Mouse (Mus musculus) midbrain, embryonic 14.5 days (tissue): ENCODE measurements at regions not wholly inside any gene's neighbourhood (a gene's known extent, or its start where the extent isn't known, plus 50 kb on each side); places are given as distances from the start of the nearest gene placed in this dataset.

ENCODE experiments used
- ATAC-seq: fragments of 200-750 bp; cut with Nextera tagmentation; 2 replicates; pipeline ENCODE4 v1.8.0; 2017; ENCODE audit warnings: moderate number of reproducible peaks, moderate library complexity; ENCODE audit not compliant: low FRiP score, low TSS enrichment
- DNase-seq: peaks from one replicate; pipeline ENCODE4 v3.0.0-alpha.2; 2015
- H3K27ac ChIP-seq: fragments of 300-500 bp; sonication (generic); replicated peaks from 2 replicates; pipeline ENCODE4 v1.5.1; 2014; ENCODE audit warnings: mild to moderate bottlenecking, low read depth, low read length, moderate library complexity
- H3K27me3 ChIP-seq: fragments of 300-500 bp; sonication (generic); 2 replicates; pipeline ENCODE4 v1.6.1; 2014; ENCODE audit warnings: low read length, control low read depth, mixed read lengths; ENCODE audit not compliant: control insufficient read depth, insufficient read depth
- H3K36me3 ChIP-seq: fragments of 300-500 bp; sonication (generic); 2 replicates; pipeline ENCODE4 v1.6.1; 2014; ENCODE audit warnings: low read length, control low read depth; ENCODE audit not compliant: control insufficient read depth, insufficient read depth
- H3K4me1 ChIP-seq: fragments of 300-500 bp; sonication (generic); 2 replicates; pipeline ENCODE4 v1.6.1; 2014; ENCODE audit warnings: mild to moderate bottlenecking, antibody characterized with exemption, low read length, control low read depth; ENCODE audit not compliant: control insufficient read depth, insufficient read depth
- H3K4me2 ChIP-seq: fragments of 300-500 bp; sonication (generic); 2 replicates; pipeline ENCODE4 v1.6.1; 2014; ENCODE audit warnings: mild to moderate bottlenecking, low read length, moderate library complexity
- H3K4me3 ChIP-seq: fragments of 300-500 bp; sonication (generic); replicated peaks from 2 replicates; pipeline ENCODE4 v1.5.1; 2014; ENCODE audit warnings: low read depth, low read length
- H3K9ac ChIP-seq: fragments of 300-500 bp; sonication (generic); replicated peaks from 2 replicates; pipeline ENCODE4 v1.6.1; 2014; ENCODE audit warnings: mild to moderate bottlenecking, low read length, moderate library complexity
- H3K9me3 ChIP-seq: fragments of 300-500 bp; sonication (generic); 2 replicates; pipeline ENCODE4 v1.6.1; 2016; ENCODE audit warnings: low read length, control low read depth, mixed read lengths; ENCODE audit not compliant: control insufficient read depth
- WGBS: fragments of 180-500 bp; shearing (Covaris S2); extraction: QIAGEN DNeasy Blood & Tissue Kit; methylation state at CpG from one replicate; pipeline ENCODE4 v1.1.7; 2014; 5-methylcytosine and 5-hydroxymethylcytosine counted together

- Histone ChIP-seq H3K4me1 (peaks cover 8% of the 10 kb centered on the region), H3K27ac (no peak overlapping the region), H3K9me3 (no peaks in the 10 kb centered on the region), H3K36me3 (no peaks in the 10 kb centered on the region), H3K27me3 (no peaks in the 10 kb centered on the region), H3K4me3 (no peak overlapping the region), H3K4me2 (no peak overlapping the region), H3K9ac (no peak overlapping the region)
- 18% methylated on average over 9 of the region's 9 CpGs for WGBS
- ATAC-seq (no peak), DNase-seq (peak; percentile 54)
Measured at GRCm38 (mm10) chr12:109910966-109911495, 310.9 kb upstream of the Rtl1 start.

GRCm38 (mm10) chr12:109911506-109911905 lies 311.4 kb upstream of the Rtl1 start:
- DNase-seq = no peak
- Histone ChIP-seq H3K27me3 (no peaks in the 10 kb centered on the region), H3K4me3 (no peak overlapping the region), H3K27ac (no peak overlapping the region), H3K4me2 (no peak overlapping the region), H3K9me3 (no peaks in the 10 kb centered on the region), H3K36me3 (no peaks in the 10 kb centered on the region), H3K9ac (no peak overlapping the region), H3K4me1 (peaks cover 8% of the 10 kb centered on the region)
- WGBS = 56% methylated on average over 9 of the region's 9 CpGs
- no peak for ATAC-seq

GRCm38 (mm10) chr12:109917761-109918160 lies 317.6 kb upstream of the Rtl1 start:
- DNase-seq = no peak

GRCm38 (mm10) chr12:109918901-109919300 lies 318.8 kb upstream of the Rtl1 start:
- Histone ChIP-seq H3K9ac (no peak overlapping the region), H3K4me3 (no peak overlapping the region), H3K9me3 (no peaks in the 10 kb centered on the region), H3K27ac (no peak overlapping the region), H3K4me1 (no peaks in the 10 kb centered on the region), H3K4me2 (no peak overlapping the region), H3K36me3 (no peaks in the 10 kb centered on the region), H3K27me3 (no peaks in the 10 kb centered on the region)
- DNase-seq (no peak), ATAC-seq (no peak)
- WGBS = 74% methylated on average over 8 of the region's 8 CpGs

More at GRCm38 (mm10) chr12:109917761-109918160, 317.6 kb upstream of the Rtl1 start:
- H3K27ac ChIP-seq = no peak overlapping the region
- H3K4me2 ChIP-seq = no peak overlapping the region
- no peak for ATAC-seq
- H3K9ac ChIP-seq = no peak overlapping the region
- no peaks in the 10 kb centered on the region for H3K27me3 ChIP-seq
- WGBS = 77% methylated on average over 6 of the region's 6 CpGs
- H3K36me3 ChIP-seq = no peaks in the 10 kb centered on the region
- no peaks in the 10 kb centered on the region for H3K9me3 ChIP-seq
- no peak overlapping the region for H3K4me3 ChIP-seq
- no peaks in the 10 kb centered on the region for H3K4me1 ChIP-seq

GRCm38 (mm10) chr12:109922111-109922510 lies 322.0 kb upstream of the Rtl1 start:
- Histone ChIP-seq H3K27ac (no peak overlapping the region), H3K9me3 (no peaks in the 10 kb centered on the region), H3K9ac (no peak overlapping the region), H3K4me3 (no peak overlapping the region), H3K27me3 (no peaks in the 10 kb centered on the region), H3K4me2 (no peak overlapping the region), H3K4me1 (no peaks in the 10 kb centered on the region), H3K36me3 (no peaks in the 10 kb centered on the region)
- WGBS = 85% methylated on average over 10 of the region's 10 CpGs
- ATAC-seq (no peak), DNase-seq (no peak)

GRCm38 (mm10) chr12:109925866-109926265 lies 325.7 kb upstream of the Rtl1 start:
- H3K36me3 ChIP-seq = no peaks in the 10 kb centered on the region
- H3K4me3 ChIP-seq = no peak overlapping the region
- H3K9ac ChIP-seq = no peak overlapping the region
- DNase-seq (no peak), ATAC-seq (no peak)
- no peaks in the 10 kb centered on the region for H3K4me1 ChIP-seq
- 92% methylated on average over 6 of the region's 6 CpGs for WGBS
- no peaks in the 10 kb centered on the region for H3K9me3 ChIP-seq
- no peaks in the 10 kb centered on the region for H3K27me3 ChIP-seq
- no peak overlapping the region for H3K27ac ChIP-seq
- H3K4me2 ChIP-seq = no peak overlapping the region

GRCm38 (mm10) chr12:109926643-109927042 lies 326.5 kb upstream of the Rtl1 start:
- 57% methylated on average over 12 of the region's 12 CpGs for WGBS
- Histone ChIP-seq H3K4me3 (no peak overlapping the region), H3K27ac (no peak overlapping the region), H3K4me2 (no peak overlapping the region), H3K4me1 (no peaks in the 10 kb centered on the region), H3K27me3 (no peaks in the 10 kb centered on the region), H3K9ac (no peak overlapping the region), H3K9me3 (no peaks in the 10 kb centered on the region), H3K36me3 (no peaks in the 10 kb centered on the region)
- no peak for DNase-seq
- no peak for ATAC-seq

- Histone ChIP-seq H3K4me2 (no peak overlapping the region), H3K4me1 (peaks cover 15% of the 10 kb centered on the region), H3K4me3 (no peak overlapping the region), H3K36me3 (no peaks in the 10 kb centered on the region), H3K27ac (no peak overlapping the region), H3K27me3 (no peaks in the 10 kb centered on the region), H3K9ac (no peak overlapping the region), H3K9me3 (no peaks in the 10 kb centered on the region)
- DNase-seq (no peak), ATAC-seq (no peak)
- 94% methylated on average over 3 of the region's 3 CpGs for WGBS
Measured at GRCm38 (mm10) chr12:109946179-109946578, 332.7 kb upstream of the Dio3 start.

- H3K27ac ChIP-seq = no peak overlapping the region
- ATAC-seq (no peak), DNase-seq (no peak)
- H3K4me1 ChIP-seq = peaks cover 15% of the 10 kb centered on the region
- no peaks in the 10 kb centered on the region for H3K36me3 ChIP-seq
- no peak overlapping the region for H3K4me2 ChIP-seq
- no peak overlapping the region for H3K4me3 ChIP-seq
- WGBS = 32% methylated on average over 1 of the region's 1 CpGs
- H3K9ac ChIP-seq = no peak overlapping the region
- no peaks in the 10 kb centered on the region for H3K9me3 ChIP-seq
- no peaks in the 10 kb centered on the region for H3K27me3 ChIP-seq
Measured at GRCm38 (mm10) chr12:109946936-109947335, 331.9 kb upstream of the Dio3 start.
